Mouse (Mus musculus) G1E (cell line): ENCODE measurements around the gene Hoxa7. TPM values are rescaled to one million over a fixed set of nuclear protein-coding genes. Genes with fewer than 3 reads are reported as not detected.

Source experiments
- ATAC-seq: 2 replicates; pipeline ENCODE4 v1.8.0; 2016; ENCODE audit warnings: mild to moderate bottlenecking; ENCODE audit not compliant: insufficient number of reproducible peaks, poor library complexity, low FRiP score, severe bottlenecking; ENCODE audit errors: extremely low read depth
- DNase-seq: peaks from one replicate; pipeline ENCODE4 v3.0.0; 2012; ENCODE audit warnings: low spot score
- H3K27me3 ChIP-seq: 2 replicates; pipeline ENCODE4 v1.6.1; 2012; ENCODE audit warnings: mild to moderate bottlenecking, low read length, inconsistent platforms; ENCODE audit not compliant: insufficient read depth
- H3K36me3 ChIP-seq: replicated peaks from 2 replicates; pipeline ENCODE3; 2012; ENCODE audit warnings: mild to moderate bottlenecking, inconsistent platforms
- H3K4me1 ChIP-seq: 2 replicates; pipeline ENCODE4 v1.6.1; 2012; ENCODE audit warnings: low read depth, low read length, inconsistent platforms, mixed read lengths; ENCODE audit not compliant: insufficient read depth
- H3K4me3 ChIP-seq: 2 replicates; pipeline ENCODE4 v1.5.1; 2012; ENCODE audit warnings: low read depth, mild to moderate bottlenecking, inconsistent platforms, low read length, moderate library complexity, mixed read lengths
- H3K9me3 ChIP-seq: replicated peaks from 2 replicates; pipeline ENCODE4 v1.6.1; 2012; ENCODE audit warnings: inconsistent platforms
- CTCF ChIP-seq: IDR thresholded peaks from 2 replicates; pipeline ENCODE4 v1.5.1; 2012; ENCODE audit warnings: low read depth, low read length, inconsistent platforms, mixed read lengths
- GATA1 ChIP-seq: IDR thresholded peaks from 2 replicates; pipeline ENCODE4 v1.6.1; 2012; ENCODE audit warnings: borderline replicate concordance, low read length, inconsistent platforms, mixed read lengths
- GATA2 ChIP-seq: IDR thresholded peaks from 2 replicates; pipeline ENCODE4 v1.6.1; 2012; ENCODE audit warnings: low read depth, low read length, inconsistent platforms, borderline replicate concordance
- POLR2AphosphoS5 ChIP-seq: IDR thresholded peaks from 2 replicates; pipeline ENCODE4 v1.6.1; 2012; ENCODE audit warnings: low read depth, low read length, inconsistent platforms; ENCODE audit not compliant: insufficient replicate concordance
- TAL1 ChIP-seq: conservative IDR thresholded peaks from 2 replicates; pipeline ENCODE4 v1.6.1; 2012; ENCODE audit warnings: low read depth, low read length, inconsistent platforms, mixed read lengths
- polyA plus RNA-seq: library from polyadenylated mRNA; stranded (reverse); fragments of >175 nt; gene quantifications from 2 replicates; pipeline ENCODE4 v1.2.3, GENCODE M21; 2012
- total RNA-seq, 2 experiments: library from RNA; stranded (forward) in 1 of 2; stranded (reverse) in 1 of 2; fragments of 200-1000 nt in 1 of 2; fragments of >200 nt in 1 of 2; fragmentation: Nextera tagmentation in 1 of 2; gene quantifications; 2 replicates each; pipeline ENCODE4 v1.2.3; 2014 to 2017

Hoxa7 gene
- total and polyA plus RNA-seq, 3 experiments, result 0.11 to 0.66 TPM; not detected in 1

- H3K36me3 ChIP-seq, result no peaks in the 10 kb centered on the region
- no peak for TF ChIP-seq GATA2
- peaks cover 22% of the 10 kb centered on the region for H3K27me3 ChIP-seq
- no peak for DNase-seq
- no peak overlapping the region for H3K4me3 ChIP-seq
- no peaks in the 10 kb centered on the region for H3K4me1 ChIP-seq
- 0 out of 2 replicates have a peak, but pooled peaks cover under 1% of the 10 kb centered on the region for H3K9me3 ChIP-seq
- no peak for ATAC-seq
Measured at GRCm38 (mm10) chr6:52239625-52240388, 18.2 kb upstream of the Hoxa7 start.

- no peak for TF ChIP-seq TAL1
- no peak for TF ChIP-seq GATA1
- TF ChIP-seq GATA2, result no peak
- no peak for TF ChIP-seq POLR2AphosphoS5
- TF ChIP-seq CTCF, result no peak
- H3K27me3 ChIP-seq, result peaks cover 27% of the 10 kb centered on the region
Measured at GRCm38 (mm10) chr6:52238976-52239375, 17.3 kb upstream of the Hoxa7 start.

GRCm38 (mm10) chr6:52238155-52238545 is 16.5 kb upstream of the Hoxa7 start:
- H3K4me3 ChIP-seq, result no peak overlapping the region
- DNase-seq (no peak), ATAC-seq (no peak)
- peaks cover 12% of the 10 kb centered on the region for H3K9me3 ChIP-seq
- H3K27me3 ChIP-seq, result peaks cover 31% of the 10 kb centered on the region
- TF ChIP-seq TAL1, result no peak
- H3K4me1 ChIP-seq, result no peaks in the 10 kb centered on the region
- H3K36me3 ChIP-seq, result no peaks in the 10 kb centered on the region

More at GRCm38 (mm10) chr6:52238976-52239375, 17.3 kb upstream of the Hoxa7 start:
- no peak for DNase-seq
- H3K9me3 ChIP-seq, result peaks cover 8% of the 10 kb centered on the region
- no peaks in the 10 kb centered on the region for H3K36me3 ChIP-seq
- H3K4me3 ChIP-seq, result no peak overlapping the region
- no peaks in the 10 kb centered on the region for H3K4me1 ChIP-seq
- ATAC-seq, result no peak

- Histone ChIP-seq H3K9me3 (peaks cover 12% of the 10 kb centered on the region), H3K36me3 (no peaks in the 10 kb centered on the region), H3K4me1 (no peaks in the 10 kb centered on the region), H3K4me3 (no peak overlapping the region), H3K27me3 (peaks cover 37% of the 10 kb centered on the region)
- ATAC-seq, result no peak
- no peak for DNase-seq
- TF ChIP-seq POLR2AphosphoS5 (no peak), TAL1 (no peak), GATA1 (no peak), CTCF (no peak), GATA2 (no peak)
Measured at GRCm38 (mm10) chr6:52237346-52238154, 15.9 kb upstream of the Hoxa7 start.

- Histone ChIP-seq H3K4me3 (no peak overlapping the region), H3K36me3 (no peaks in the 10 kb centered on the region), H3K9me3 (peaks cover 12% of the 10 kb centered on the region), H3K4me1 (no peaks in the 10 kb centered on the region), H3K27me3 (peaks cover 44% of the 10 kb centered on the region)
- DNase-seq, result no peak
- ATAC-seq, result no peak
- no peak for TF ChIP-seq TAL1
- TF ChIP-seq POLR2AphosphoS5, result no peak
- TF ChIP-seq GATA2, result no peak
- TF ChIP-seq GATA1, result no peak
- TF ChIP-seq CTCF, result no peak
Measured at GRCm38 (mm10) chr6:52236806-52237205, 15.2 kb upstream of the Hoxa7 start.

- no peak for ATAC-seq
- no peak for DNase-seq
- H3K4me3 ChIP-seq, result no peak overlapping the region
- H3K36me3 ChIP-seq, result no peaks in the 10 kb centered on the region
- H3K27me3 ChIP-seq, result peaks cover 47% of the 10 kb centered on the region
- no peaks in the 10 kb centered on the region for H3K4me1 ChIP-seq
- H3K9me3 ChIP-seq, result peaks cover 12% of the 10 kb centered on the region
- no peak for TF ChIP-seq POLR2AphosphoS5
- TF ChIP-seq TAL1, result no peak
- TF ChIP-seq GATA1, result no peak
- TF ChIP-seq GATA2, result no peak
- no peak for TF ChIP-seq CTCF
Measured at GRCm38 (mm10) chr6:52235866-52236265, 14.2 kb upstream of the Hoxa7 start.
